Mouse (Mus musculus) T-cell, adult 2 months (primary cell): ENCODE measurements around the gene Tas2r117.

Experiments
- DNase-seq: peaks from one replicate; pipeline ENCODE4 v3.0.0; 2022; ENCODE audit warnings: low spot score

Tas2r117 gene

DNA sequence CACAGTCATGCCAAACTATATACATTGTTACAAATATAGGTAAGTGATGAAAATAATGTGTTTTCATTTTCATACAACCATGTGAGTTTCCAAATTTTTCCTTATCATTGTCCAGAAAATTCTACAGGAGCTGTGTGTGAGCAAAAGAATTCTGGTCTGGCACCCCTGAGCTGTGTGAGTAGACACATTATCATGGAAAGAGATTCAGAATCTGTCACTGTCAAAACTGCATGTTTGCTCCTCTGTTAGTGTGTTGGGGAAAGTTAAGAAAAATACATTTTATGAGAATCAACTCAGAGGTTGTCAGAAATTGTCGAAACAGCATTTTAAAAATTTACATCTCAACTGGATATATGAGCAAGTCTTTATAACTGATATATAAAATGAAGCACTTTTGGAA lies at the start of gene Tas2r117:
Gene Tas2r117 (plus strand): TSS at position 301 of the 400 bp plus-strand sequence.
- no peak for DNase-seq

- no peak for DNase-seq
These were observed 48.2 kb upstream of the Tas2r117 start, which contains the start of gene Tas2r124 for GRCm38 (mm10) chr6:132754430-132754829. Tas2r124 (plus strand) TSS chr6:132754730.

GRCm38 (mm10) chr6:132761831-132762230 lies 40.8 kb upstream of the Tas2r117 start, which contains the start of gene Tas2r102:
Tas2r102 (plus strand) TSS chr6:132762131.
- DNase-seq, result no peak

- DNase-seq, result no peak
These were observed 24.6 kb upstream of the Tas2r117 start, which contains the start of gene Tas2r136 for GRCm38 (mm10) chr6:132778062-132778461. Tas2r136 (minus strand) TSS chr6:132778162.

GRCm38 (mm10) chr6:132795393-132795792 lies 7.2 kb upstream of the Tas2r117 start:
- no peak for DNase-seq

DNA sequence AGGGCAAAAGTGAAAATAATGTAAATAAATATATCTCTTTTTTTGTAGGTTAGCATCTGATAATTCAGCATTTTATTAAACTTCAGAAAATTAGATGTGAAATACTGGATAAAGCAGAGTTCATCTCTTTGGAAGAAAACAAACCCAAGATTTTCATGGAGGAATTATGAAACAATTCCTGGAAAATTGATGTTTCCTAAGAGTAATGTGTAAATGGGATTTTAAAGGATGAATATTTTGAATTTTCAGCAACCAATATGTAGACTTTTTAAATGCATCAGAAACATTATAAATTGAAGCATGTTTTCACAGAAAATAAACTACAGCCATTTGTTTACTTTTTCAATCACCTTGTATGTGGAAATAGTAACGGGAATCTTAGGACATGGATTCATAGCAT lies 44.2 kb downstream of the Tas2r117 start, which contains the start of gene Tas2r123:
Gene Tas2r123 (plus strand): TSS at position 301 of the 400 bp plus-strand sequence.
- no peak for DNase-seq
